9 mouse cellular contexts compared by ENCODE assay signal in the genomic region with DNA sequence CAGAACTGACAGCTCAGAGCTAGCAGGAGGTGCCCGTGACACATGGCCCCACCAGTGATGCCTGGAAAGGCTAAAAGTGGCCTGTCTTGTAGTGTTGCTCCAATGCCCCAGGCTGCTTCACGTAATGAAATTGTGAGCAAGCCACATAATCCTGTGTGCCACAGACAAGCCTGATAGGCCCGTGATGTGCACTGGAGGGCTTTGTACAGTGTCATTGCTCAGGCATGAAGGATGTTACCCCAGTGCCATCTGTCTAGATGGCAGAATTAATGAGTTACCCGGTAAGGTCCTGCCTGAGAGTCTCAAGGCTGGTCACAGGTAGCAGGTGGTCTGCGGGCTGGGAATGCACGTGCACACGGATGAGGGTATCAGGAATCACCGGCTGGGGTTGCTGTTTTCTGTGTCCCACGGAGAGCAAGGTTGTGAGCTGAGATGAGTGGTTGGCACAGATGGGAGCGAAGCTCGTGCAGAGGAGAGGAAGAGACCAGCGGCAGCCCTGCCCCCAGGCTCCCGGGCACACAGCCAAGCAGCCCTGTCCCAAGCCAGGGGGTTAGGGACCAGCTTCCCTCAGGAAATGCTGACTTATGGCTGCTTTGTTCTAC. TPM values are rescaled to one million over a fixed set of nuclear protein-coding genes. Genes with fewer than 3 reads are reported as not detected.
DNase-seq lines count a peak whose midpoint lies in the region; ATAC-seq lines count a peak whose summit lies in the region.
"Had no signal": no experiment of that assay in that cellular context is flagged by ENCODE, and none has a peak within 500 bp of the region (broad histone marks: within the 10 kb centered on the region; RNA-seq: fewer than 3 reads in every experiment).

No protein-coding gene starts in this region.

- peak; percentile 20 for DNase-seq in retina, postnatal 1 day
- DNase-seq in retina, embryonic 14.5 days (ENCODE audit: low spot score): no peak
- DNase-seq in cerebellum, postnatal 10 days: peak; percentile 92 to 94
- DNase-seq in heart, adult 8-10 months (ENCODE audit: low spot score): peak; percentile 76
- DNase-seq in kidney, adult 8-10 months: peak; percentile 71 to 74
- no peak for DNase-seq in thymus, postnatal 25 days

- WGBS in limb, embryonic 15.5 days: 50% methylated on average over 13 of the region's 13 CpGs
- WGBS in neural tube, embryonic 13.5 days: 58% methylated on average over 13 of the region's 13 CpGs

- no peak overlapping the region for H3K4me3 ChIP-seq in limb, embryonic 15.5 days
- H3K4me3 ChIP-seq in neural tube, embryonic 13.5 days: peak overlapping the region; percentile 27

- no peaks in the 10 kb centered on the region for H3K27me3 ChIP-seq in limb, embryonic 15.5 days
- no peaks in the 10 kb centered on the region for H3K27me3 ChIP-seq in neural tube, embryonic 13.5 days

- no peaks in the 10 kb centered on the region for H3K9me3 ChIP-seq in limb, embryonic 15.5 days
- no peaks in the 10 kb centered on the region for H3K9me3 ChIP-seq in neural tube, embryonic 13.5 days

- 0 out of 2 replicates have a peak overlapping the region, but pooled peaks have one; percentile 0 for H3K4me2 ChIP-seq in limb, embryonic 15.5 days
- peak overlapping the region; percentile 40 for H3K4me2 ChIP-seq in neural tube, embryonic 13.5 days

- H3K9ac ChIP-seq in limb, embryonic 15.5 days: no peak overlapping the region
- H3K9ac ChIP-seq in neural tube, embryonic 13.5 days: no peak overlapping the region; the same call in 1 of the 2 replicates

- peaks cover 26% of the 10 kb centered on the region for H3K4me1 ChIP-seq in limb, embryonic 15.5 days
- H3K4me1 ChIP-seq in neural tube, embryonic 13.5 days (replicated peaks): peaks cover 26% of the 10 kb centered on the region

- peak overlapping the region; percentile 47; the same call in 1 of the 2 replicates for H3K27ac ChIP-seq in limb, embryonic 15.5 days
- H3K27ac ChIP-seq in neural tube, embryonic 13.5 days (replicated peaks): peak overlapping the region; percentile 72

- ATAC-seq in limb, embryonic 15.5 days (ENCODE audit: insufficient number of reproducible peaks, low FRiP score, low TSS enrichment, low read depth): no peak
- ATAC-seq in neural tube, embryonic 13.5 days (ENCODE audit: low read depth): peak; percentile 82

- 0 out of 2 replicates have a peak, but pooled peaks cover 3% of the 10 kb centered on the region for H3K36me3 ChIP-seq in limb, embryonic 15.5 days
- H3K36me3 ChIP-seq in neural tube, embryonic 13.5 days: 0 out of 2 replicates have a peak, but pooled peaks cover 13% of the 10 kb centered on the region

RNA-seq across cellular contexts. Expression of gene Tmem204, which starts 5.5 kb away (rescaled TPM):
- total RNA-seq in heart, adult 8-10 months (2022): 10 to 100 TPM; 29.7 to 45.6 (median 39.3) TPM
- polyA plus RNA-seq in limb, embryonic 15.5 days (2015; fragmentation: Nextera tagmentation; extraction: Ambion mirVana): 22.3 and 25.3 TPM in 2 replicates
- 9.0 and 10.8 TPM in 2 replicates for polyA plus RNA-seq in neural tube, embryonic 13.5 days (2015; fragmentation: Nextera tagmentation; extraction: Ambion mirVana)

RNA-seq across cellular contexts. Expression of gene Telo2, which starts 37.9 kb away (rescaled TPM):
- 10 to 100 TPM; 10.8 to 15.7 (median 13.5) TPM for total RNA-seq in heart, adult 8-10 months (2022)
- polyA plus RNA-seq in limb, embryonic 15.5 days (2015; fragmentation: Nextera tagmentation; extraction: Ambion mirVana): 39.1 and 41.6 TPM in 2 replicates
- polyA plus RNA-seq in neural tube, embryonic 13.5 days (2015; fragmentation: Nextera tagmentation; extraction: Ambion mirVana): 45.7 and 46.7 TPM in 2 replicates

RNA-seq across cellular contexts. Expression of gene Ptx4, which starts 42.7 kb away (rescaled TPM):
- total RNA-seq in heart, adult 8-10 months (2022): 1 to 10 TPM; 3.4 to 7.7 (median 4.5) TPM
- polyA plus RNA-seq in limb, embryonic 15.5 days (2015; fragmentation: Nextera tagmentation; extraction: Ambion mirVana): 6.1 and 6.6 TPM in 2 replicates
- not detected in 2 replicates for polyA plus RNA-seq in neural tube, embryonic 13.5 days (2015; fragmentation: Nextera tagmentation; extraction: Ambion mirVana)
- total RNA-seq: ES-E14 had no signal

RNA-seq across cellular contexts. Expression of gene Clcn7, which starts 55.3 kb away (rescaled TPM):
- 10 to 100 TPM; 25.7 to 28.2 (median 27.1) TPM for total RNA-seq in heart, adult 8-10 months (2022)
- 25.2 and 26.4 TPM in 2 replicates for polyA plus RNA-seq in limb, embryonic 15.5 days (2015; fragmentation: Nextera tagmentation; extraction: Ambion mirVana)
- polyA plus RNA-seq in neural tube, embryonic 13.5 days (2015; fragmentation: Nextera tagmentation; extraction: Ambion mirVana): 23.7 and 24.4 TPM in 2 replicates

Comparison
In these comparisons a context has a peak if more than half of its experiments do, and no peak if none do; other contexts are left out.
1. DNase-seq: peak in retina, postnatal 1 day (single experiment), cerebellum, postnatal 10 days (2 of 2), heart, adult 8-10 months (single experiment) and kidney, adult 8-10 months (2 of 2); none in retina, embryonic 14.5 days (single experiment) and thymus, postnatal 25 days (single experiment).